Mouse (Mus musculus) hindbrain, embryonic 14.5 days (tissue): ENCODE measurements around the gene Ttc7. TPM values are rescaled to one million over a fixed set of nuclear protein-coding genes. Genes with fewer than 3 reads are reported as not detected.

Experiments used
- ATAC-seq: fragments of 200-750 bp; cut with Nextera tagmentation; 2 replicates; pipeline ENCODE4 v1.8.0; 2017; ENCODE audit warnings: moderate number of reproducible peaks, mild to moderate bottlenecking, moderate TSS enrichment, moderate library complexity; ENCODE audit not compliant: low FRiP score
- DNase-seq: peaks from one replicate; pipeline ENCODE4 v3.0.0-alpha.2; 2015; ENCODE audit warnings: low spot score
- H3K27ac ChIP-seq: fragments of 300-500 bp; sonication (generic); 2 replicates; pipeline ENCODE4 v1.5.1; 2014; ENCODE audit warnings: mild to moderate bottlenecking, moderate library complexity
- H3K27me3 ChIP-seq: fragments of 300-500 bp; sonication (generic); 2 replicates; pipeline ENCODE4 v1.6.1; 2014; ENCODE audit warnings: mild to moderate bottlenecking, low read length, mixed read lengths; ENCODE audit not compliant: control insufficient read depth, insufficient read depth
- H3K36me3 ChIP-seq: fragments of 300-500 bp; sonication (generic); replicated peaks from 2 replicates; pipeline ENCODE4 v1.6.1; 2014; ENCODE audit not compliant: control insufficient read depth, insufficient read depth
- H3K4me1 ChIP-seq: fragments of 300-500 bp; sonication (generic); replicated peaks from 2 replicates; pipeline ENCODE4 v1.6.1; 2014; ENCODE audit warnings: antibody characterized with exemption, low read length, mixed read lengths; ENCODE audit not compliant: control insufficient read depth, insufficient read depth
- H3K4me2 ChIP-seq: fragments of 300-500 bp; sonication (generic); replicated peaks from 2 replicates; pipeline ENCODE4 v1.6.1; 2014; ENCODE audit warnings: mild to moderate bottlenecking, moderate library complexity
- H3K4me3 ChIP-seq: fragments of 300-500 bp; sonication (generic); replicated peaks from 2 replicates; pipeline ENCODE4 v1.5.1; 2014; ENCODE audit warnings: mild to moderate bottlenecking, low read length
- H3K9ac ChIP-seq: fragments of 300-500 bp; sonication (generic); 2 replicates; pipeline ENCODE4 v1.6.1; 2014
- H3K9me3 ChIP-seq: fragments of 300-500 bp; sonication (generic); 2 replicates; pipeline ENCODE4 v1.6.1; 2016; ENCODE audit warnings: low read length; ENCODE audit not compliant: control insufficient read depth
- WGBS: fragments of 180-500 bp; shearing (Covaris S2); extraction: QIAGEN DNeasy Blood & Tissue Kit; methylation state at CpG from one replicate; pipeline ENCODE4 v1.1.7; 2014; 5-methylcytosine and 5-hydroxymethylcytosine counted together
- polyA plus RNA-seq: library from polyadenylated mRNA; unstranded; fragments of >200 nt; fragmentation: Nextera tagmentation; extraction: Ambion mirVana; gene quantifications from 2 replicates; pipeline ENCODE4 v1.2.1, GENCODE M21; 2014

The Ttc7 gene
- polyA plus RNA-seq, 1 experiment from 2014 or later, result 6.3 TPM

GRCm38 (mm10) chr17:87351241-87352105 is 68.8 kb downstream of the Ttc7 start:
- no peak overlapping the region for H3K9ac ChIP-seq
- DNase-seq (no peak), ATAC-seq (no peak)
- no peaks in the 10 kb centered on the region for H3K36me3 ChIP-seq
- no peaks in the 10 kb centered on the region for H3K27me3 ChIP-seq
- H3K27ac ChIP-seq, result peak overlapping the region; percentile 38; the same call in 1 of the 2 replicates
- no peaks in the 10 kb centered on the region for H3K9me3 ChIP-seq
- WGBS, result 34% methylated on average over 20 of the region's 20 CpGs
- no peak overlapping the region for H3K4me2 ChIP-seq
- H3K4me1 ChIP-seq, result peaks cover 27% of the 10 kb centered on the region
- no peak overlapping the region for H3K4me3 ChIP-seq

- no peaks in the 10 kb centered on the region for H3K27me3 ChIP-seq
- no peak overlapping the region for H3K4me3 ChIP-seq
- H3K4me2 ChIP-seq, result no peak overlapping the region
- DNase-seq, result no peak
- no peak for ATAC-seq
- 41% methylated on average over 16 of the region's 16 CpGs for WGBS
- no peak overlapping the region for H3K9ac ChIP-seq
- no peaks in the 10 kb centered on the region for H3K9me3 ChIP-seq
- 0 out of 2 replicates have a peak overlapping the region, but pooled peaks have one; percentile 38 for H3K27ac ChIP-seq
- peaks cover 27% of the 10 kb centered on the region for H3K4me1 ChIP-seq
- H3K36me3 ChIP-seq, result no peaks in the 10 kb centered on the region
Observed at GRCm38 (mm10) chr17:87352106-87352897, 69.6 kb downstream of the Ttc7 start.

GRCm38 (mm10) chr17:87352898-87353225 is 70.2 kb downstream of the Ttc7 start:
- DNase-seq (no peak), ATAC-seq (no peak)
- no peaks in the 10 kb centered on the region for H3K9me3 ChIP-seq
- no peak overlapping the region for H3K4me3 ChIP-seq
- H3K4me1 ChIP-seq, result peaks cover 27% of the 10 kb centered on the region
- no peak overlapping the region for H3K4me2 ChIP-seq
- no peaks in the 10 kb centered on the region for H3K36me3 ChIP-seq
- H3K27ac ChIP-seq, result no peak overlapping the region
- 29% methylated on average over 1 of the region's 1 CpGs for WGBS
- H3K27me3 ChIP-seq, result no peaks in the 10 kb centered on the region
- H3K9ac ChIP-seq, result no peak overlapping the region

GRCm38 (mm10) chr17:87353745-87354320 is 71.1 kb downstream of the Ttc7 start:
- Histone ChIP-seq H3K4me2 (no peak overlapping the region), H3K27me3 (no peaks in the 10 kb centered on the region), H3K4me1 (peaks cover 27% of the 10 kb centered on the region), H3K27ac (no peak overlapping the region), H3K36me3 (no peaks in the 10 kb centered on the region), H3K4me3 (no peak overlapping the region), H3K9me3 (no peaks in the 10 kb centered on the region), H3K9ac (no peak overlapping the region)
- DNase-seq (no peak), ATAC-seq (no peak)
- WGBS, result 85% methylated on average over 8 of the region's 8 CpGs

DNA sequence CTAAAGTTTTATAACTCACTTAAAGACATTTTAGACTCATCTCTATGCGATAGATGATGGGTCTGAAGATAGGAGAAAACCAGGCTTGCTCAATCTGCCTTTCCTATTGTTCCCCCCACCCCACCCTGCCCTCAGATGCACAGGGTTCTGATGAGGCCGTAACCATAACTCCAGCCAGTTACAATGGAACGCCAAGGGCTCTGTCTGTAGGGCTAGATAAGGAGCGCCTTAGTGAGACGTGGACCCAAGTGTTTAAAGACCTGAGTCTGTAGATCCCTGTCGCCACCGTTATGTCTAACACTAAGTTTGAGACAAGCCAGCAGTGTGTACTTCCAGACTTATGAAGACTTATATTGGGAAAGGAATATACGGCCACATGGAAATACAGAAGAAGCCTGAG is 72.8 kb downstream of the Ttc7 start:
- DNase-seq, result no peak
- Histone ChIP-seq H3K27ac (no peak overlapping the region), H3K4me2 (no peak overlapping the region), H3K9me3 (no peaks in the 10 kb centered on the region), H3K4me1 (peaks cover 24% of the 10 kb centered on the region), H3K9ac (no peak overlapping the region), H3K36me3 (no peaks in the 10 kb centered on the region), H3K27me3 (no peaks in the 10 kb centered on the region), H3K4me3 (no peak overlapping the region)
- 89% methylated on average over 8 of the region's 8 CpGs for WGBS
- ATAC-seq, result no peak

GRCm38 (mm10) chr17:87356261-87356660 is 73.6 kb downstream of the Ttc7 start:
- H3K4me3 ChIP-seq, result no peak overlapping the region
- no peak overlapping the region for H3K27ac ChIP-seq
- no peak overlapping the region for H3K4me2 ChIP-seq
- ATAC-seq (no peak), DNase-seq (no peak)
- H3K27me3 ChIP-seq, result no peaks in the 10 kb centered on the region
- no peaks in the 10 kb centered on the region for H3K9me3 ChIP-seq
- peaks cover 16% of the 10 kb centered on the region for H3K4me1 ChIP-seq
- WGBS, result 84% methylated on average over 5 of the region's 5 CpGs
- H3K36me3 ChIP-seq, result no peaks in the 10 kb centered on the region
- H3K9ac ChIP-seq, result no peak overlapping the region

GRCm38 (mm10) chr17:87357506-87357905 is 74.8 kb downstream of the Ttc7 start:
- Histone ChIP-seq H3K36me3 (no peaks in the 10 kb centered on the region), H3K4me3 (no peak overlapping the region), H3K9me3 (no peaks in the 10 kb centered on the region), H3K4me2 (no peak overlapping the region), H3K4me1 (peaks cover 4% of the 10 kb centered on the region), H3K27me3 (no peaks in the 10 kb centered on the region), H3K27ac (no peak overlapping the region), H3K9ac (no peak overlapping the region)
- 82% methylated on average over 9 of the region's 9 CpGs for WGBS
- ATAC-seq (no peak), DNase-seq (no peak)

- H3K4me1 ChIP-seq, result no peaks in the 10 kb centered on the region
- no peak for DNase-seq
- WGBS, result 27% methylated on average over 3 of the region's 3 CpGs
- no peaks in the 10 kb centered on the region for H3K9me3 ChIP-seq
- no peak overlapping the region for H3K4me2 ChIP-seq
- no peak overlapping the region for H3K9ac ChIP-seq
- no peak overlapping the region for H3K4me3 ChIP-seq
- no peak; the same call in 1 of the 2 replicates for ATAC-seq
- H3K27ac ChIP-seq, result no peak overlapping the region
- H3K27me3 ChIP-seq, result no peaks in the 10 kb centered on the region
- no peaks in the 10 kb centered on the region for H3K36me3 ChIP-seq
Observed at GRCm38 (mm10) chr17:87361132-87361531, 78.4 kb downstream of the Ttc7 start.

- no peaks in the 10 kb centered on the region for H3K27me3 ChIP-seq
- H3K4me2 ChIP-seq, result no peak overlapping the region
- H3K27ac ChIP-seq, result no peak overlapping the region
- no peak for ATAC-seq
- 93% methylated on average over 15 of the region's 15 CpGs for WGBS
- DNase-seq, result no peak
- H3K9me3 ChIP-seq, result no peaks in the 10 kb centered on the region
- H3K4me3 ChIP-seq, result no peak overlapping the region
- peaks cover 17% of the 10 kb centered on the region; the same call in 1 of the 2 replicates for H3K4me1 ChIP-seq
- H3K9ac ChIP-seq, result no peak overlapping the region
- H3K36me3 ChIP-seq, result no peaks in the 10 kb centered on the region
Observed at GRCm38 (mm10) chr17:87364108-87364507, 81.4 kb downstream of the Ttc7 start.
